Mouse (Mus musculus): Measurements from ENCODE around the gene Ndst2. TPM values are rescaled to one million over a fixed set of nuclear protein-coding genes. Genes with fewer than 3 reads are reported as not detected.

Gene Ndst2
- total RNA-seq, 2 experiments from 2014 or later: 4.9 to 7.3 TPM

Small RNAs within 50 kb of the gene (microRNA-seq; reads per million reads assigned to microRNA genes)
- 0.36 to 0.74 reads per million in 2 experiments for gene Mir6946

Other genes with a start within 250 kb of the Ndst2 start
- 10 to 100 TPM; 20.2 to 36.2 TPM for gene Mss51, start 237.7 kb downstream of the Ndst2 start, total RNA-seq (2021)
- 100 to 1,000 TPM; 158 to 159 TPM for gene Ppp3cb, start 188.0 kb downstream of the Ndst2 start, total RNA-seq (2021)
- 1 to 10 TPM; 5.2 to 6.8 TPM for gene Usp54, start 93.5 kb downstream of the Ndst2 start, total RNA-seq (2021)
- gene Myoz1, start 78.0 kb downstream of the Ndst2 start, total RNA-seq (2021): 1,000 to 10,000 TPM; 3,097 to 3,157 TPM
- 100 to 1,000 TPM; 158 to 184 TPM for gene Synpo2l, start 66.2 kb downstream of the Ndst2 start, total RNA-seq (2021)
- 10 to 100 TPM; 71.5 to 73.6 TPM for gene Sec24c, start 60.3 kb downstream of the Ndst2 start, total RNA-seq (2021)
- gene Fut11, start 39.6 kb downstream of the Ndst2 start, total RNA-seq (2021): 1 to 10 TPM; 2.5 to 2.7 TPM
- 100 to 1,000 TPM in 1 of 2 experiments, 10 to 100 TPM in 1; 99.9 to 110 TPM for gene Chchd1, start 31.6 kb downstream of the Ndst2 start, total RNA-seq (2021)
- 10 to 100 TPM; 28.5 to 30.6 TPM for gene Zswim8, start 27.0 kb downstream of the Ndst2 start, total RNA-seq (2021)
- gene Camk2g, start 59.5 kb upstream of the Ndst2 start, total RNA-seq (2021): 100 to 1,000 TPM; 170 to 172 TPM
- gene Plau, start 102.1 kb upstream of the Ndst2 start, total RNA-seq (2021): 10 to 100 TPM; 23.9 to 25.3 TPM
- 10 to 100 TPM; 70.9 to 91.6 TPM for gene Vcl, start 194.8 kb upstream of the Ndst2 start, total RNA-seq (2021)

Measured in gastrocnemius, postnatal 36 days (tissue).